Mouse (Mus musculus) cortical plate, adult 2 months (tissue): ENCODE data around the gene Zbtb40.

Experiments
- CTCF ChIP-seq: fragments of 200-500 bp; IDR thresholded peaks from 2 replicates; pipeline ENCODE4 v1.5.1; 2011; ENCODE audit warnings: mild to moderate bottlenecking, control low read depth, low read length; ENCODE audit not compliant: insufficient read depth; ENCODE audit errors: extremely low read depth
- POLR2A ChIP-seq: fragments of 200-500 bp; IDR thresholded peaks from 2 replicates; pipeline ENCODE4 v1.6.1; 2011; ENCODE audit warnings: mild to moderate bottlenecking, low read length, control low read depth; ENCODE audit not compliant: insufficient read depth; ENCODE audit errors: extremely low read depth

- no peak for TF ChIP-seq CTCF
- no peak for TF ChIP-seq POLR2A
These were observed 91.7 kb downstream of the Zbtb40 start, which contains the start of gene Epha8 for GRCm38 (mm10) chr4:136956751-136957446.
